Mouse (Mus musculus): Measurements from ENCODE around the gene Aurkb. TPM values are rescaled to one million over a fixed set of nuclear protein-coding genes. Genes with fewer than 3 reads are reported as not detected.

The Aurkb gene
- polyA plus RNA-seq, 1 experiment from 2014 or later, result 12.6 TPM

- no peak overlapping the region for H3K9ac ChIP-seq (ENCODE audit: low read depth, low read length)
- H3K27ac ChIP-seq (ENCODE audit: low read length), result no peak overlapping the region
- H3K9me3 ChIP-seq (replicated peaks; ENCODE audit: control insufficient read depth, low read length, poor library complexity, severe bottlenecking), result no peaks in the 10 kb centered on the region
- H3K27me3 ChIP-seq (ENCODE audit: control insufficient read depth, insufficient read depth, low read depth, low read length), result no peaks in the 10 kb centered on the region
- 92% methylated on average over 14 of the region's 14 CpGs for WGBS
- no peak for ATAC-seq
- H3K4me3 ChIP-seq (ENCODE audit: low read depth, low read length), result no peak overlapping the region
- H3K36me3 ChIP-seq (ENCODE audit: control insufficient read depth, insufficient read depth, low read length), result no peaks in the 10 kb centered on the region
- peaks cover 8% of the 10 kb centered on the region for H3K4me1 ChIP-seq (ENCODE audit: control insufficient read depth, insufficient read depth, low read length)
- H3K4me2 ChIP-seq (ENCODE audit: low read length), result no peak overlapping the region
Observed at GRCm38 (mm10) chr11:69048151-69048550, 2.7 kb downstream of the Aurkb start.

- 86% methylated on average over 8 of the region's 8 CpGs for WGBS
- Histone ChIP-seq H3K36me3 (ENCODE audit: control insufficient read depth, insufficient read depth, low read length) (no peaks in the 10 kb centered on the region), H3K4me2 (ENCODE audit: low read length) (no peak overlapping the region), H3K4me1 (ENCODE audit: control insufficient read depth, insufficient read depth, low read length) (peaks cover 7% of the 10 kb centered on the region), H3K4me3 (ENCODE audit: low read depth, low read length) (no peak overlapping the region), H3K27me3 (ENCODE audit: control insufficient read depth, insufficient read depth, low read depth, low read length) (no peaks in the 10 kb centered on the region), H3K27ac (ENCODE audit: low read length) (no peak overlapping the region), H3K9me3 (replicated peaks; ENCODE audit: control insufficient read depth, low read length, poor library complexity, severe bottlenecking) (no peaks in the 10 kb centered on the region), H3K9ac (ENCODE audit: low read depth, low read length) (no peak overlapping the region)
- ATAC-seq, result no peak
Observed at GRCm38 (mm10) chr11:69050748-69051147, 5.3 kb downstream of the Aurkb start.

DNA sequence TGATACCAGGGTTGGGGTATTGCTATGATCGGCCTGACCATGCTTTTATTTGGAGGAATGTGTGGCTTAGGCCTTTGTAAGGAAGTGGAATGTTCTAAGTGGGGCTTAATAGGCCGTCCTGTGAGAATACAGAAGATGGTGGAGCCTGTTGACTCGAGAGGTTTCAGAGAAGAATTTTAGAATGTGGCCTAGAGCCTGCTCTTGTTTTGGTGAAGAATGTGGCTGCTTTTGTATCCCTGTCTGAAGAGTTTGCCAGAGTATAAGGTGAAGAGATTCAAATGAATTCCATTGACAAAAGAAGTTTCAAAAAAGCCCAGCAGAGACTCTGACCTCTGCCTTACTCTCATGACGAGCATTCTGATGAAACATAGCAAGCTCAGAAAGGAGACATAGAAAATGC is 6.3 kb downstream of the Aurkb start:
- Histone ChIP-seq H3K27me3 (ENCODE audit: control insufficient read depth, insufficient read depth, low read depth, low read length) (no peaks in the 10 kb centered on the region), H3K4me2 (ENCODE audit: low read length) (no peak overlapping the region), H3K9me3 (replicated peaks; ENCODE audit: control insufficient read depth, low read length, poor library complexity, severe bottlenecking) (no peaks in the 10 kb centered on the region), H3K4me3 (ENCODE audit: low read depth, low read length) (no peak overlapping the region), H3K9ac (ENCODE audit: low read depth, low read length) (no peak overlapping the region), H3K4me1 (ENCODE audit: control insufficient read depth, insufficient read depth, low read length) (no peaks in the 10 kb centered on the region), H3K36me3 (ENCODE audit: control insufficient read depth, insufficient read depth, low read length) (no peaks in the 10 kb centered on the region), H3K27ac (ENCODE audit: low read length) (no peak overlapping the region)
- ATAC-seq, result no peak
- WGBS, result 47% methylated on average over 4 of the region's 4 CpGs

GRCm38 (mm10) chr11:69052824-69053421 is 7.5 kb downstream of the Aurkb start:
- Histone ChIP-seq H3K9ac (ENCODE audit: low read depth, low read length) (no peak overlapping the region), H3K27me3 (ENCODE audit: control insufficient read depth, insufficient read depth, low read depth, low read length) (no peaks in the 10 kb centered on the region), H3K4me2 (ENCODE audit: low read length) (no peak overlapping the region), H3K4me1 (ENCODE audit: control insufficient read depth, insufficient read depth, low read length) (peaks cover 4% of the 10 kb centered on the region; the same call in 1 of the 2 replicates), H3K36me3 (ENCODE audit: control insufficient read depth, insufficient read depth, low read length) (no peaks in the 10 kb centered on the region), H3K9me3 (replicated peaks; ENCODE audit: control insufficient read depth, low read length, poor library complexity, severe bottlenecking) (no peaks in the 10 kb centered on the region), H3K27ac (ENCODE audit: low read length) (no peak overlapping the region), H3K4me3 (ENCODE audit: low read depth, low read length) (no peak overlapping the region)
- WGBS, result 92% methylated on average over 2 of the region's 2 CpGs
- ATAC-seq, result no peak

GRCm38 (mm10) chr11:69053848-69054247 is 8.4 kb downstream of the Aurkb start:
- Histone ChIP-seq H3K27ac (ENCODE audit: low read length) (no peak overlapping the region), H3K9ac (ENCODE audit: low read depth, low read length) (no peak overlapping the region), H3K9me3 (replicated peaks; ENCODE audit: control insufficient read depth, low read length, poor library complexity, severe bottlenecking) (no peaks in the 10 kb centered on the region), H3K4me2 (ENCODE audit: low read length) (no peak overlapping the region), H3K27me3 (ENCODE audit: control insufficient read depth, insufficient read depth, low read depth, low read length) (no peaks in the 10 kb centered on the region), H3K36me3 (ENCODE audit: control insufficient read depth, insufficient read depth, low read length) (no peaks in the 10 kb centered on the region), H3K4me3 (ENCODE audit: low read depth, low read length) (no peak overlapping the region), H3K4me1 (ENCODE audit: control insufficient read depth, insufficient read depth, low read length) (peaks cover 10% of the 10 kb centered on the region)
- WGBS, result 76% methylated on average over 3 of the region's 3 CpGs
- no peak for ATAC-seq

GRCm38 (mm10) chr11:69058265-69058664 is 12.8 kb downstream of the Aurkb start:
- no peaks in the 10 kb centered on the region for H3K9me3 ChIP-seq (replicated peaks; ENCODE audit: control insufficient read depth, low read length, poor library complexity, severe bottlenecking)
- H3K36me3 ChIP-seq (ENCODE audit: control insufficient read depth, insufficient read depth, low read length), result no peaks in the 10 kb centered on the region
- 68% methylated on average over 2 of the region's 2 CpGs for WGBS
- H3K4me3 ChIP-seq (ENCODE audit: low read depth, low read length), result peak overlapping the region; percentile 87
- H3K27ac ChIP-seq (ENCODE audit: low read length), result peak overlapping the region; percentile 89
- peak overlapping the region; percentile 57 for H3K9ac ChIP-seq (ENCODE audit: low read depth, low read length)
- ATAC-seq, result no peak
- H3K4me2 ChIP-seq (ENCODE audit: low read length), result peak overlapping the region; percentile 63
- no peaks in the 10 kb centered on the region for H3K27me3 ChIP-seq (ENCODE audit: control insufficient read depth, insufficient read depth, low read depth, low read length)
- peaks cover 24% of the 10 kb centered on the region for H3K4me1 ChIP-seq (ENCODE audit: control insufficient read depth, insufficient read depth, low read length)

DNA sequence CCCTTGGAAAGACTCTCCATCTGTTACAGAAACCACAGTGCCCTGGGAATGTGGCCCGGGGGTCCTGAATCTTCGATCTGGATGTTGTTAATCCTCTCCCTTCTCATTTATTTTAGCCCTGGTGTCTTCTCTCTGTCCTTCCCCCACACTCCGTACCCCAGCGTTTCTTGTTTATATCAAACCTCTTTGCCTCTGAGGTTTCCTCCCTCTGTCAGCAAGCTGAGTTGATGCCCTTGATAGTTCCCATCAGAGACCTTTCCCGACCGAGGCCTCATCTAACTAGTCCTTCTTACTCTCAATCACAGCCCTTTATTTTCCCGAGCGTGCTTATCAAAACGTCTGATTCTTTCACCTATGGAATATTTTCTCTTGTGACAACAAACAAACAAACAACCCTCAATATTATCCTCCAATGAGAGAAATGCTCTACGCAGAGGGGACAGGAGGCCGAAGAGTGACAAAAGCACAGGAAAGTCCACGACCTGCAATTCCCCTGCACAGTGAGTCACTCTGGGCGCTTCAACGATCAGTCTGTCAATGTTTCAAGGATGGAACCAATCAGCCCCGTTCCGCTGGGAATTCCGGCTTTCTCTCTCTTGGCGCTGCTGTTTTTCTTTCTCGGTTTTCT is 13.4 kb downstream of the Aurkb start:
- H3K9me3 ChIP-seq (replicated peaks; ENCODE audit: control insufficient read depth, low read length, poor library complexity, severe bottlenecking), result no peaks in the 10 kb centered on the region
- no peaks in the 10 kb centered on the region for H3K36me3 ChIP-seq (ENCODE audit: control insufficient read depth, insufficient read depth, low read length)
- H3K27me3 ChIP-seq (ENCODE audit: control insufficient read depth, insufficient read depth, low read depth, low read length), result no peaks in the 10 kb centered on the region
- ATAC-seq, result peak; percentile 18; the same call in 1 of the 2 replicates
- WGBS, result 1% methylated on average over 19 of the region's 19 CpGs
- H3K4me1 ChIP-seq (ENCODE audit: control insufficient read depth, insufficient read depth, low read length), result peaks cover 24% of the 10 kb centered on the region
- H3K27ac ChIP-seq (ENCODE audit: low read length), result peak overlapping the region; percentile 89
- peak overlapping the region; percentile 87 for H3K4me3 ChIP-seq (ENCODE audit: low read depth, low read length)
- peak overlapping the region; percentile 57 for H3K9ac ChIP-seq (ENCODE audit: low read depth, low read length)
- H3K4me2 ChIP-seq (ENCODE audit: low read length), result peak overlapping the region; percentile 63

DNA sequence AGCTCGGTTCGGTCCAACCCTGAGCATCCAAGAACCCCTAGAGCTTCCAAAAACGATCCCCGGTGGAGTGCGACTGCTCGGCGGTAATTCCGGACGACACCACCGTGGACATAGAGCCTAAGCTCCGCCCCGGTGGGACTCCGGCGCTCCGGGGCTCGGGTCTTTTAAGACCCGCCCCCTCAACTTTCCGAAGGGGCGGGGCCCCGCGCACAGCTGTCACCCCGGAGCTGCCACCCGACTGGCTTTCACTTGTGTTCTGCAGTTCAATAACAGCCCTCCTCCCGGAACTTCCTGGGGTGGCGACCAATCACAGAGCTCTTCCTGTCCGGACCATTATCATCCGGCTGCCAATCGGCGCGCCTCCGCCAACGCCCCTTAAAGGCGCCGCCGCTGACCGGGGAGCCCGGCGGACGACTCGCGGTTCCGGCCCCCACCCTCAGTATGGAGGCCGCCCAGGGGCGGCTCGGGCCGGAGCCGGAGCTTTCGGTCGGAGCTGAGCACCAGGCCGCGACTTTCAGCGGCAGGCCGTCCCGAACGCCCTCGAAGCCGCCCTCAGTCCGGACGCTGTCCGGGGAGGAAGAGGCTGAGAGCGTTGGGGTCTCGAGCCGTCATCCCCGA is 14.0 kb downstream of the Aurkb start, which contains the start of gene Borcs6:
Gene Borcs6 (plus strand): TSS at position 361 of the 618 bp plus-strand sequence.
- Histone ChIP-seq H3K36me3 (ENCODE audit: control insufficient read depth, insufficient read depth, low read length) (no peaks in the 10 kb centered on the region), H3K9me3 (replicated peaks; ENCODE audit: control insufficient read depth, low read length, poor library complexity, severe bottlenecking) (no peaks in the 10 kb centered on the region), H3K27ac (ENCODE audit: low read length) (peak within 1 kb of the TSS; percentile 93), H3K4me3 (ENCODE audit: low read depth, low read length) (peak within 1 kb of the TSS; percentile 87), H3K9ac (ENCODE audit: low read depth, low read length) (peak within 1 kb of the TSS; percentile 85), H3K4me2 (ENCODE audit: low read length) (peak within 1 kb of the TSS; percentile 80), H3K27me3 (ENCODE audit: control insufficient read depth, insufficient read depth, low read depth, low read length) (no peaks in the 10 kb centered on the region), H3K4me1 (ENCODE audit: control insufficient read depth, insufficient read depth, low read length) (peaks cover 27% of the 10 kb centered on the region)
- ATAC-seq, result peak; percentile 93
- WGBS, result under 1% methylated on average over 62 of the region's 64 CpGs

GRCm38 (mm10) chr11:69059975-69060411 is 14.5 kb downstream of the Aurkb start:
- 0% methylated on average over 49 of the region's 49 CpGs for WGBS
- Histone ChIP-seq H3K36me3 (ENCODE audit: control insufficient read depth, insufficient read depth, low read length) (no peaks in the 10 kb centered on the region), H3K27me3 (ENCODE audit: control insufficient read depth, insufficient read depth, low read depth, low read length) (no peaks in the 10 kb centered on the region), H3K9ac (ENCODE audit: low read depth, low read length) (peak overlapping the region; percentile 85), H3K27ac (ENCODE audit: low read length) (peak overlapping the region; percentile 93), H3K9me3 (replicated peaks; ENCODE audit: control insufficient read depth, low read length, poor library complexity, severe bottlenecking) (no peaks in the 10 kb centered on the region), H3K4me1 (ENCODE audit: control insufficient read depth, insufficient read depth, low read length) (peaks cover 27% of the 10 kb centered on the region), H3K4me2 (ENCODE audit: low read length) (peak overlapping the region; percentile 80), H3K4me3 (ENCODE audit: low read depth, low read length) (peak overlapping the region; percentile 87)
- ATAC-seq, result peak; percentile 46

Measured in midbrain, embryonic 16.5 days (tissue).